Mouse (Mus musculus) olfactory bulb, adult 2 months (tissue): Measurements from ENCODE around the gene Ttc28. TPM values are rescaled to one million over a fixed set of nuclear protein-coding genes. Genes with fewer than 3 reads are reported as not detected.

Experiments used
- H3K27ac ChIP-seq: fragments of 200-500 bp; 2 replicates; pipeline ENCODE4 v1.5.1; 2012; ENCODE audit warnings: low read depth, low read length; ENCODE audit not compliant: insufficient read depth
- H3K4me1 ChIP-seq: fragments of 200-500 bp; 2 replicates; pipeline ENCODE4 v1.6.1; 2012; ENCODE audit warnings: low read length; ENCODE audit not compliant: control insufficient read depth, insufficient read depth
- H3K4me3 ChIP-seq: fragments of 200-500 bp; 2 replicates; pipeline ENCODE4 v1.5.1; 2012; ENCODE audit warnings: mild to moderate bottlenecking, low read depth, low read length, moderate library complexity; ENCODE audit not compliant: insufficient read depth
- CTCF ChIP-seq: fragments of 200-500 bp; IDR thresholded peaks from 2 replicates; pipeline ENCODE4 v1.5.1; 2012; ENCODE audit warnings: low read depth, mild to moderate bottlenecking, low read length, moderate library complexity; ENCODE audit not compliant: insufficient read depth
- POLR2A ChIP-seq: fragments of 200-500 bp; IDR thresholded peaks from 2 replicates; pipeline ENCODE4 v1.6.1; 2012; ENCODE audit warnings: mild to moderate bottlenecking, low read depth, low read length, moderate library complexity; ENCODE audit not compliant: insufficient read depth
- WGBS: fragments of 180-500 bp; shearing (Covaris S2); methylation state at CpG from one replicate; pipeline ENCODE4 v1.1.7; 2018; 5-methylcytosine and 5-hydroxymethylcytosine counted together
- polyA plus RNA-seq: library from polyadenylated mRNA; stranded (reverse); fragments of >200 nt; gene quantifications from 2 replicates; pipeline ENCODE4 v1.2.4, GENCODE M21; 2012; ENCODE audit warnings: low replicate concordance; ENCODE audit not compliant: missing spikeins, insufficient read depth, insufficient read length

Ttc28 gene
- polyA plus RNA-seq, 1 experiment = not detected

GRCm38 (mm10) chr5:111227850-111228249, 348.2 kb downstream of the Ttc28 start:
- TF ChIP-seq POLR2A (no peak), CTCF (no peak)
- H3K4me3 ChIP-seq = no peak overlapping the region
- peaks cover 26% of the 10 kb centered on the region for H3K4me1 ChIP-seq
- H3K27ac ChIP-seq = 0 out of 2 replicates have a peak overlapping the region, but pooled peaks have one; percentile 9
- WGBS = 74% methylated on average over 5 of the region's 5 CpGs

- Histone ChIP-seq H3K4me1 (peaks cover 26% of the 10 kb centered on the region), H3K27ac (0 out of 2 replicates have a peak overlapping the region, but pooled peaks have one; percentile 16), H3K4me3 (no peak overlapping the region)
- TF ChIP-seq CTCF = no peak
- TF ChIP-seq POLR2A = no peak
- 56% methylated on average over 14 of the region's 14 CpGs for WGBS
Measured at GRCm38 (mm10) chr5:111228302-111229040, 348.9 kb downstream of the Ttc28 start.

GRCm38 (mm10) chr5:111229041-111229394, 349.4 kb downstream of the Ttc28 start:
- 0 out of 2 replicates have a peak overlapping the region, but pooled peaks have one; percentile 16 for H3K27ac ChIP-seq
- WGBS = 83% methylated on average over 12 of the region's 12 CpGs
- TF ChIP-seq CTCF (no peak), POLR2A (no peak)
- H3K4me3 ChIP-seq = no peak overlapping the region
- H3K4me1 ChIP-seq = peaks cover 26% of the 10 kb centered on the region

GRCm38 (mm10) chr5:111229671-111230070, 350.1 kb downstream of the Ttc28 start:
- 0 out of 2 replicates have a peak overlapping the region, but pooled peaks have one; percentile 1 for H3K27ac ChIP-seq
- H3K4me3 ChIP-seq = no peak overlapping the region
- H3K4me1 ChIP-seq = peaks cover 29% of the 10 kb centered on the region
- 75% methylated on average over 3 of the region's 3 CpGs for WGBS
- no peak for TF ChIP-seq CTCF
- TF ChIP-seq POLR2A = no peak

GRCm38 (mm10) chr5:111231044-111231443, 351.4 kb downstream of the Ttc28 start:
- Histone ChIP-seq H3K4me3 (no peak overlapping the region), H3K4me1 (peaks cover 37% of the 10 kb centered on the region)
- WGBS = 83% methylated on average over 13 of the region's 13 CpGs

GRCm38 (mm10) chr5:111231769-111232168, 352.2 kb downstream of the Ttc28 start:
- TF ChIP-seq CTCF (no peak), POLR2A (no peak)
- Histone ChIP-seq H3K4me1 (peaks cover 41% of the 10 kb centered on the region), H3K4me3 (no peak overlapping the region), H3K27ac (no peak overlapping the region)
- 63% methylated on average over 1 of the region's 1 CpGs for WGBS

More at GRCm38 (mm10) chr5:111231044-111231443, 351.4 kb downstream of the Ttc28 start:
- TF ChIP-seq POLR2A (no peak), CTCF (no peak)
- H3K27ac ChIP-seq = no peak overlapping the region

GRCm38 (mm10) chr5:111233022-111233709, 353.6 kb downstream of the Ttc28 start:
- 86% methylated on average over 24 of the region's 24 CpGs for WGBS
- Histone ChIP-seq H3K4me1 (peaks cover 40% of the 10 kb centered on the region), H3K4me3 (no peak overlapping the region), H3K27ac (no peak overlapping the region)
- TF ChIP-seq CTCF = no peak
- no peak for TF ChIP-seq POLR2A

- peaks cover 23% of the 10 kb centered on the region for H3K4me1 ChIP-seq
- H3K4me3 ChIP-seq = no peak overlapping the region
- no peak overlapping the region for H3K27ac ChIP-seq
- no peak for TF ChIP-seq POLR2A
- no peak for TF ChIP-seq CTCF
- 43% methylated on average over 12 of the region's 12 CpGs for WGBS
Measured at GRCm38 (mm10) chr5:111235131-111235530, 355.5 kb downstream of the Ttc28 start.

- Histone ChIP-seq H3K4me1 (peaks cover 23% of the 10 kb centered on the region), H3K4me3 (no peak overlapping the region), H3K27ac (no peak overlapping the region)
- TF ChIP-seq CTCF = no peak
- no peak for TF ChIP-seq POLR2A
- 63% methylated on average over 9 of the region's 9 CpGs for WGBS
Measured at GRCm38 (mm10) chr5:111237176-111237636, 357.6 kb downstream of the Ttc28 start.
